Mouse (Mus musculus): ENCODE results near the gene Tacc2. TPM values are rescaled to one million over a fixed set of nuclear protein-coding genes. Genes with fewer than 3 reads are reported as not detected.
A peak's percentile ranks its signal among the peaks of the same experiment; 100 is the strongest.
"Not testable (repeated sequence)": the region's sequence is repeated elsewhere in the genome, so short reads cannot be mapped to it uniquely, and the experiment has no call there.

Gene Tacc2
- 34.7 and 40.0 TPM in 2 replicates for polyA plus RNA-seq (2014; fragmentation: Nextera tagmentation; extraction: Ambion mirVana)

GRCm38 (mm10) chr7:130577388-130578003 is at the start of gene Tacc2:
Gene Tacc2, plus strand, starts transcription at chr7:130577438.
- Histone ChIP-seq H3K9ac (ENCODE audit: low read length) (no peak within 1 kb of the TSS), H3K27ac (replicated peaks; ENCODE audit: low read depth, low read length) (no peak within 1 kb of the TSS), H3K4me1 (ENCODE audit: control insufficient read depth, insufficient read depth, low read length) (peaks cover 2% of the 10 kb centered on the region; the same call in 1 of the 2 replicates), H3K4me2 (ENCODE audit: low read depth, severe bottlenecking) (peak within 1 kb of the TSS; percentile 35), H3K27me3 (ENCODE audit: control insufficient read depth, insufficient read depth, low read length) (0 out of 2 replicates have a peak, but pooled peaks cover 3% of the 10 kb centered on the region), H3K4me3 (ENCODE audit: low read depth, low read length) (0 out of 2 replicates have a peak within 1 kb of the TSS, but pooled peaks have one; percentile 8), H3K36me3 (ENCODE audit: control insufficient read depth, insufficient read depth, low read length) (no peaks in the 10 kb centered on the region), H3K9me3 (ENCODE audit: control insufficient read depth, low read length) (no peaks in the 10 kb centered on the region)
- no peak for ATAC-seq (ENCODE audit: insufficient number of reproducible peaks, low FRiP score, low TSS enrichment, low read depth)
- WGBS = 47% methylated on average over 15 of the region's 15 CpGs
- DNase-seq (ENCODE audit: low spot score) = no peak

DNA sequence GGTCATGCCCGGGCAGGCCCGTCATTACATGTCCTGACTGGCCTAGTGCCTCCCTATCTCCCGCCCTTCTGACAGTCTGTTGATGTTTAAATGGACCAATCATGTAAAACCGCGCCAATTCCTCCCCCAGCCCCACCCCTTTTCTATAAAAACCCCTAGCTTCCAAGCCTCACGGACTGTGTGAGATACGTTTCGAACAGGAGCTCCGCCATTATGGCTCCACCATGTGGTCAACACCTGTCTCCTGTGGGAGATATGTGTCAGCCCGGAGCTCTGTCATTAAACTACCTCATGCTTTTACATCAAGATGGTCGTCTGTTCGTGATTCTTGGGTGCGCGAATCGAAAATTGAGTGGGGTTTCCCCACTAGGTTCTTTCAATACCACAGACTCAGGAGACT is 46.1 kb upstream of the Tacc2 start:
- not testable (repeated sequence) for H3K4me2 ChIP-seq (ENCODE audit: low read depth, severe bottlenecking); H3K4me1 ChIP-seq (ENCODE audit: control insufficient read depth, insufficient read depth, low read length)
- 95% methylated on average over 14 of the region's 15 CpGs for WGBS

DNA sequence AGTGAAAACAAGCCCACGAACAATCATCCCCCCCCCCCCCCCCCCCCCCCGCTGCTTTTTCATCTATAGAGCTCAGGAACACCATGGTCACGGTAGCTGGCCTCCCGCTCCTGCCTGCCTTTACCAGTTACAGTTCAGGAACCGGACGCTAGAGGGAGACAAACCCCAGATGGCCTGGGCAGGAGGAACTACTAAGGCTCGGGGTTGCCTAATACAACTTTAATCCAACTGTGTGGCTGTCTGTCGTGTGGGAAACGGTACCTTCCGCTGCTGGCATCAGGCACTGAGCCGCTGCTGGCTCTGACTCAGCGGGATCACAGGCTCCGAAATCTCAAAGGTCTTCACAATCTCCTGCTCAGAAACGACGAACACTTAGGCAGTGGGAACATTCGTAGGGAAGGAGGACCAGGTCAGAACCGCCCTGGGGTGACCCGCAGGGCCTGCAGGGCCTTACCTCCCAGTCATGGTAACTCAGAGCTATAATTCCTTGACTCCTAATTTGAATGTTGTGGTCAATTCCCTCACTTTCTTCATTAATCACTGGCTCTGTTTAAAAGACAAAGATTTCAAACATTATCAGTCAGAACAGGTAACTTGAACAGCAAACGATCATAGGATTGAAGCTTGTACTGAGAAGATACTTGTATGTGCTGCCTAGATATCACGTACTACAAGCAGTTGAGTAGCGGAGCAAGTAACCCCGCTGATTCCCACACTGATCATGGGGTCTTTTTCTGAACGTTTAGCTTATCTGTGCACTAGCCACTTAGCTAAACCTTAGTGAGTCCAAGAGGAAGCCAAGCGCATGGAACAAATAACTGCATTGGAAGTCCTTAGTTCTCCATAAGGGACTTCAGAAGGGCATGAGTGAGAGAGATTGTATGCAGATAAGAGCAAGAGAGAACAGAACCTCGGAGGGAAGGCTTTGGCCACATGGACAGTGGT is 43.6 kb upstream of the Tacc2 start:
- H3K4me2 ChIP-seq (ENCODE audit: low read depth, severe bottlenecking) = no peak overlapping the region
- H3K36me3 ChIP-seq (ENCODE audit: control insufficient read depth, insufficient read depth, low read length) = peaks cover 16% of the 10 kb centered on the region
- H3K27me3 ChIP-seq (ENCODE audit: control insufficient read depth, insufficient read depth, low read length) = no peaks in the 10 kb centered on the region
- H3K9ac ChIP-seq (ENCODE audit: low read length) = no peak overlapping the region
- no peaks in the 10 kb centered on the region for H3K4me1 ChIP-seq (ENCODE audit: control insufficient read depth, insufficient read depth, low read length)
- H3K9me3 ChIP-seq (ENCODE audit: control insufficient read depth, low read length) = no peaks in the 10 kb centered on the region
- DNase-seq (ENCODE audit: low spot score) (peak; percentile 94), ATAC-seq (ENCODE audit: insufficient number of reproducible peaks, low FRiP score, low TSS enrichment, low read depth) (peak; percentile 39; the same call in 1 of the 2 replicates)
- H3K27ac ChIP-seq (replicated peaks; ENCODE audit: low read depth, low read length) = no peak overlapping the region
- WGBS = 56% methylated on average over 24 of the region's 25 CpGs
- no peak overlapping the region for H3K4me3 ChIP-seq (ENCODE audit: low read depth, low read length)

More for the DNA sequence above, 46.1 kb upstream of the Tacc2 start:
- DNase-seq (ENCODE audit: low spot score); H3K9me3 ChIP-seq (ENCODE audit: control insufficient read depth, low read length); H3K9ac ChIP-seq (ENCODE audit: low read length); H3K27me3 ChIP-seq (ENCODE audit: control insufficient read depth, insufficient read depth, low read length); ATAC-seq (ENCODE audit: insufficient number of reproducible peaks, low FRiP score, low TSS enrichment, low read depth); H3K27ac ChIP-seq (replicated peaks; ENCODE audit: low read depth, low read length); H3K4me3 ChIP-seq (ENCODE audit: low read depth, low read length): not testable (repeated sequence)
- H3K36me3 ChIP-seq (ENCODE audit: control insufficient read depth, insufficient read depth, low read length) = peaks cover 10% of the 10 kb centered on the region

- no peak overlapping the region for H3K27ac ChIP-seq (replicated peaks; ENCODE audit: low read depth, low read length)
- H3K4me2 ChIP-seq (ENCODE audit: low read depth, severe bottlenecking) = no peak overlapping the region
- no peak overlapping the region for H3K4me3 ChIP-seq (ENCODE audit: low read depth, low read length)
- ATAC-seq (ENCODE audit: insufficient number of reproducible peaks, low FRiP score, low TSS enrichment, low read depth) (no peak), DNase-seq (ENCODE audit: low spot score) (no peak)
- H3K9me3 ChIP-seq (ENCODE audit: control insufficient read depth, low read length) = no peaks in the 10 kb centered on the region
- H3K27me3 ChIP-seq (ENCODE audit: control insufficient read depth, insufficient read depth, low read length) = no peaks in the 10 kb centered on the region
- H3K4me1 ChIP-seq (ENCODE audit: control insufficient read depth, insufficient read depth, low read length) = no peaks in the 10 kb centered on the region
- no peak overlapping the region for H3K9ac ChIP-seq (ENCODE audit: low read length)
- peaks cover 19% of the 10 kb centered on the region for H3K36me3 ChIP-seq (ENCODE audit: control insufficient read depth, insufficient read depth, low read length)
- WGBS = 94% methylated on average over 4 of the region's 4 CpGs
Measured at GRCm38 (mm10) chr7:130535174-130535573, 42.1 kb upstream of the Tacc2 start.

GRCm38 (mm10) chr7:130537068-130537467 is 40.2 kb upstream of the Tacc2 start:
- Histone ChIP-seq H3K9ac (ENCODE audit: low read length) (no peak overlapping the region), H3K4me3 (ENCODE audit: low read depth, low read length) (no peak overlapping the region), H3K27ac (replicated peaks; ENCODE audit: low read depth, low read length) (no peak overlapping the region), H3K4me2 (ENCODE audit: low read depth, severe bottlenecking) (no peak overlapping the region), H3K9me3 (ENCODE audit: control insufficient read depth, low read length) (no peaks in the 10 kb centered on the region), H3K4me1 (ENCODE audit: control insufficient read depth, insufficient read depth, low read length) (no peaks in the 10 kb centered on the region), H3K27me3 (ENCODE audit: control insufficient read depth, insufficient read depth, low read length) (no peaks in the 10 kb centered on the region), H3K36me3 (ENCODE audit: control insufficient read depth, insufficient read depth, low read length) (peaks cover 16% of the 10 kb centered on the region)
- DNase-seq (ENCODE audit: low spot score) = no peak
- no peak for ATAC-seq (ENCODE audit: insufficient number of reproducible peaks, low FRiP score, low TSS enrichment, low read depth)
- 92% methylated on average over 4 of the region's 4 CpGs for WGBS

- H3K9ac ChIP-seq (ENCODE audit: low read length) = no peak overlapping the region
- H3K27ac ChIP-seq (replicated peaks; ENCODE audit: low read depth, low read length) = no peak overlapping the region
- 88% methylated on average over 7 of the region's 7 CpGs for WGBS
- DNase-seq (ENCODE audit: low spot score) (no peak), ATAC-seq (ENCODE audit: insufficient number of reproducible peaks, low FRiP score, low TSS enrichment, low read depth) (no peak)
- no peaks in the 10 kb centered on the region for H3K27me3 ChIP-seq (ENCODE audit: control insufficient read depth, insufficient read depth, low read length)
- H3K4me2 ChIP-seq (ENCODE audit: low read depth, severe bottlenecking) = no peak overlapping the region
- H3K9me3 ChIP-seq (ENCODE audit: control insufficient read depth, low read length) = no peaks in the 10 kb centered on the region
- peaks cover 20% of the 10 kb centered on the region for H3K36me3 ChIP-seq (ENCODE audit: control insufficient read depth, insufficient read depth, low read length)
- no peaks in the 10 kb centered on the region for H3K4me1 ChIP-seq (ENCODE audit: control insufficient read depth, insufficient read depth, low read length)
- no peak overlapping the region for H3K4me3 ChIP-seq (ENCODE audit: low read depth, low read length)
Measured at GRCm38 (mm10) chr7:130540176-130540575, 37.1 kb upstream of the Tacc2 start.

GRCm38 (mm10) chr7:130543181-130543580 is 34.1 kb upstream of the Tacc2 start:
- peaks cover 13% of the 10 kb centered on the region for H3K36me3 ChIP-seq (ENCODE audit: control insufficient read depth, insufficient read depth, low read length)
- H3K4me2 ChIP-seq (ENCODE audit: low read depth, severe bottlenecking) = no peak overlapping the region
- DNase-seq (ENCODE audit: low spot score) (no peak), ATAC-seq (ENCODE audit: insufficient number of reproducible peaks, low FRiP score, low TSS enrichment, low read depth) (no peak)
- H3K4me1 ChIP-seq (ENCODE audit: control insufficient read depth, insufficient read depth, low read length) = peaks cover 5% of the 10 kb centered on the region
- H3K9ac ChIP-seq (ENCODE audit: low read length) = no peak overlapping the region
- H3K9me3 ChIP-seq (ENCODE audit: control insufficient read depth, low read length) = no peaks in the 10 kb centered on the region
- H3K4me3 ChIP-seq (ENCODE audit: low read depth, low read length) = no peak overlapping the region
- 94% methylated on average over 4 of the region's 4 CpGs for WGBS
- H3K27me3 ChIP-seq (ENCODE audit: control insufficient read depth, insufficient read depth, low read length) = no peaks in the 10 kb centered on the region
- H3K27ac ChIP-seq (replicated peaks; ENCODE audit: low read depth, low read length) = no peak overlapping the region

GRCm38 (mm10) chr7:130545401-130545800 is 31.8 kb upstream of the Tacc2 start:
- Histone ChIP-seq H3K9me3 (ENCODE audit: control insufficient read depth, low read length) (no peaks in the 10 kb centered on the region), H3K4me1 (ENCODE audit: control insufficient read depth, insufficient read depth, low read length) (peaks cover 5% of the 10 kb centered on the region), H3K27ac (replicated peaks; ENCODE audit: low read depth, low read length) (no peak overlapping the region), H3K4me2 (ENCODE audit: low read depth, severe bottlenecking) (peak overlapping the region; percentile 70; the same call in 1 of the 2 replicates), H3K4me3 (ENCODE audit: low read depth, low read length) (no peak overlapping the region), H3K36me3 (ENCODE audit: control insufficient read depth, insufficient read depth, low read length) (peaks cover 8% of the 10 kb centered on the region; the same call in 1 of the 2 replicates), H3K27me3 (ENCODE audit: control insufficient read depth, insufficient read depth, low read length) (no peaks in the 10 kb centered on the region), H3K9ac (ENCODE audit: low read length) (no peak overlapping the region)
- no peak for ATAC-seq (ENCODE audit: insufficient number of reproducible peaks, low FRiP score, low TSS enrichment, low read depth)
- 93% methylated on average over 5 of the region's 5 CpGs for WGBS
- no peak for DNase-seq (ENCODE audit: low spot score)
